Mouse (Mus musculus): ENCODE measurements around the gene Fcho1. TPM values are rescaled to one million over a fixed set of nuclear protein-coding genes. Genes with fewer than 3 reads are reported as not detected.
A peak's percentile ranks its signal among the peaks of the same experiment; 100 is the strongest.
"Not testable (repeated sequence)": the region's sequence is repeated elsewhere in the genome, so short reads cannot be mapped to it uniquely, and the experiment has no call there.

Gene Fcho1
- polyA plus RNA-seq, 1 experiment from 2014 or later = 23.0 TPM

GRCm38 (mm10) chr8:71716561-71717053 lies 8.9 kb downstream of the Fcho1 start:
- Histone ChIP-seq H3K9me3 (replicated peaks) (no peaks in the 10 kb centered on the region), H3K4me1 (replicated peaks) (peaks cover 26% of the 10 kb centered on the region), H3K27me3 (no peaks in the 10 kb centered on the region), H3K4me3 (replicated peaks) (no peak overlapping the region), H3K27ac (replicated peaks) (no peak overlapping the region), H3K9ac (no peak overlapping the region), H3K4me2 (no peak overlapping the region), H3K36me3 (replicated peaks) (peaks cover 53% of the 10 kb centered on the region)
- no peak for ATAC-seq (ENCODE audit: insufficient read depth)
- 81% methylated on average over 13 of the region's 13 CpGs for WGBS (ENCODE audit: insufficient replicate concordance)

- Histone ChIP-seq H3K9me3 (replicated peaks) (no peaks in the 10 kb centered on the region), H3K36me3 (replicated peaks) (peaks cover 57% of the 10 kb centered on the region), H3K4me1 (replicated peaks) (peaks cover 22% of the 10 kb centered on the region), H3K4me3 (replicated peaks) (no peak overlapping the region), H3K9ac (no peak overlapping the region), H3K27me3 (no peaks in the 10 kb centered on the region), H3K4me2 (no peak overlapping the region), H3K27ac (replicated peaks) (no peak overlapping the region)
- ATAC-seq (ENCODE audit: insufficient read depth) = no peak
- WGBS (ENCODE audit: insufficient replicate concordance) = 69% methylated on average over 8 of the region's 8 CpGs
Observed at GRCm38 (mm10) chr8:71715531-71715930, 10.0 kb downstream of the Fcho1 start.

GRCm38 (mm10) chr8:71711574-71711973 lies 13.9 kb downstream of the Fcho1 start:
- Histone ChIP-seq H3K36me3 (replicated peaks) (peaks cover 47% of the 10 kb centered on the region), H3K4me3 (replicated peaks) (no peak overlapping the region), H3K9me3 (replicated peaks) (no peaks in the 10 kb centered on the region), H3K9ac (no peak overlapping the region), H3K27ac (replicated peaks) (no peak overlapping the region), H3K4me2 (no peak overlapping the region), H3K27me3 (no peaks in the 10 kb centered on the region; the same call in 1 of the 2 replicates), H3K4me1 (replicated peaks) (peaks cover 12% of the 10 kb centered on the region)
- ATAC-seq (ENCODE audit: insufficient read depth) = no peak
- 76% methylated on average over 2 of the region's 2 CpGs for WGBS (ENCODE audit: insufficient replicate concordance)

- Histone ChIP-seq H3K9ac (no peak overlapping the region), H3K4me2 (peak overlapping the region; percentile 47), H3K9me3 (replicated peaks) (no peaks in the 10 kb centered on the region), H3K27me3 (peaks cover 5% of the 10 kb centered on the region), H3K36me3 (replicated peaks) (peaks cover 33% of the 10 kb centered on the region), H3K4me1 (replicated peaks) (peaks cover 14% of the 10 kb centered on the region), H3K27ac (replicated peaks) (no peak overlapping the region), H3K4me3 (replicated peaks) (no peak overlapping the region)
- peak; percentile 62 for ATAC-seq (ENCODE audit: insufficient read depth)
- 28% methylated on average over 25 of the region's 25 CpGs for WGBS (ENCODE audit: insufficient replicate concordance)
Observed at GRCm38 (mm10) chr8:71709800-71710446, 15.6 kb downstream of the Fcho1 start.

- ATAC-seq (ENCODE audit: insufficient read depth) = peak; percentile 23; the same call in 1 of the 2 replicates
- H3K36me3 ChIP-seq (replicated peaks) = peaks cover 26% of the 10 kb centered on the region
- no peak overlapping the region for H3K27ac ChIP-seq (replicated peaks)
- no peak overlapping the region for H3K9ac ChIP-seq
- WGBS (ENCODE audit: insufficient replicate concordance) = 70% methylated on average over 25 of the region's 25 CpGs
- no peak overlapping the region for H3K4me3 ChIP-seq (replicated peaks)
- H3K9me3 ChIP-seq (replicated peaks) = no peaks in the 10 kb centered on the region
- H3K4me2 ChIP-seq = peak overlapping the region; percentile 47
- peaks cover 19% of the 10 kb centered on the region for H3K4me1 ChIP-seq (replicated peaks)
- H3K27me3 ChIP-seq = peaks cover 8% of the 10 kb centered on the region
Observed at GRCm38 (mm10) chr8:71709134-71709799, 16.2 kb downstream of the Fcho1 start.

- H3K4me2 ChIP-seq = no peak overlapping the region
- peaks cover 18% of the 10 kb centered on the region; the same call in 1 of the 2 replicates for H3K36me3 ChIP-seq (replicated peaks)
- H3K9ac ChIP-seq = no peak overlapping the region
- no peak for ATAC-seq (ENCODE audit: insufficient read depth)
- H3K27ac ChIP-seq (replicated peaks) = no peak overlapping the region
- peaks cover 33% of the 10 kb centered on the region for H3K4me1 ChIP-seq (replicated peaks)
- H3K4me3 ChIP-seq (replicated peaks) = no peak overlapping the region
- H3K27me3 ChIP-seq = peaks cover 8% of the 10 kb centered on the region
- 38% methylated on average over 8 of the region's 8 CpGs for WGBS (ENCODE audit: insufficient replicate concordance)
- no peaks in the 10 kb centered on the region for H3K9me3 ChIP-seq (replicated peaks)
Observed at GRCm38 (mm10) chr8:71707874-71708273, 17.6 kb downstream of the Fcho1 start.

GRCm38 (mm10) chr8:71703400-71703799 lies 22.1 kb downstream of the Fcho1 start:
- peak overlapping the region; percentile 89 for H3K27ac ChIP-seq (replicated peaks)
- H3K36me3 ChIP-seq (replicated peaks); H3K9me3 ChIP-seq (replicated peaks): not testable (repeated sequence)
- peak overlapping the region; percentile 62 for H3K9ac ChIP-seq
- peak overlapping the region; percentile 57 for H3K4me3 ChIP-seq (replicated peaks)
- peak; percentile 85 for ATAC-seq (ENCODE audit: insufficient read depth)
- peaks cover 55% of the 10 kb centered on the region for H3K4me1 ChIP-seq (replicated peaks)
- H3K27me3 ChIP-seq = peaks cover 48% of the 10 kb centered on the region
- peak overlapping the region; percentile 74 for H3K4me2 ChIP-seq

GRCm38 (mm10) chr8:71702923-71703322 lies 22.6 kb downstream of the Fcho1 start:
- WGBS (ENCODE audit: insufficient replicate concordance) = 35% methylated on average over 3 of the region's 3 CpGs
- Histone ChIP-seq H3K27ac (replicated peaks) (peak overlapping the region; percentile 89), H3K27me3 (peaks cover 52% of the 10 kb centered on the region)

GRCm38 (mm10) chr8:71702087-71702432 lies 23.5 kb downstream of the Fcho1 start:
- Histone ChIP-seq H3K27me3 (peaks cover 56% of the 10 kb centered on the region), H3K4me2 (peak overlapping the region; percentile 74), H3K4me3 (replicated peaks) (peak overlapping the region; percentile 57), H3K9me3 (replicated peaks) (no peaks in the 10 kb centered on the region), H3K36me3 (replicated peaks) (no peaks in the 10 kb centered on the region), H3K9ac (peak overlapping the region; percentile 62), H3K4me1 (replicated peaks) (peaks cover 55% of the 10 kb centered on the region), H3K27ac (replicated peaks) (peak overlapping the region; percentile 89)
- 4% methylated on average over 4 of the region's 4 CpGs for WGBS (ENCODE audit: insufficient replicate concordance)
- ATAC-seq (ENCODE audit: insufficient read depth) = no peak

More at GRCm38 (mm10) chr8:71702923-71703322, 22.6 kb downstream of the Fcho1 start:
- Histone ChIP-seq H3K4me2 (peak overlapping the region; percentile 74), H3K9me3 (replicated peaks) (no peaks in the 10 kb centered on the region), H3K4me3 (replicated peaks) (peak overlapping the region; percentile 57), H3K36me3 (replicated peaks) (no peaks in the 10 kb centered on the region), H3K9ac (peak overlapping the region; percentile 62), H3K4me1 (replicated peaks) (peaks cover 55% of the 10 kb centered on the region)
- peak; percentile 99 for ATAC-seq (ENCODE audit: insufficient read depth)

- no peak for ATAC-seq (ENCODE audit: insufficient read depth)
- Histone ChIP-seq H3K9ac (peak within 1 kb of the TSS; percentile 62), H3K4me1 (replicated peaks) (peaks cover 55% of the 10 kb centered on the region), H3K4me3 (replicated peaks) (peak within 1 kb of the TSS; percentile 57), H3K27me3 (peaks cover 61% of the 10 kb centered on the region), H3K4me2 (peak within 1 kb of the TSS; percentile 74), H3K27ac (replicated peaks) (peak within 1 kb of the TSS; percentile 89), H3K36me3 (replicated peaks) (no peaks in the 10 kb centered on the region), H3K9me3 (replicated peaks) (no peaks in the 10 kb centered on the region)
- 10% methylated on average over 32 of the region's 34 CpGs for WGBS (ENCODE audit: insufficient replicate concordance)
Observed at GRCm38 (mm10) chr8:71701414-71702086, 24.0 kb downstream of the Fcho1 start, which contains the start of gene B3gnt3. Gene B3gnt3 (minus strand): TSS chr8:71701789.
